Mouse (Mus musculus) left cerebral cortex, adult 9 months (tissue): ENCODE measurements at regions not wholly inside any gene's neighbourhood (a gene's known extent, or its start where the extent isn't known, plus 50 kb on each side); places are given as distances from the start of the nearest gene placed in this dataset.
A peak's percentile ranks its signal among the peaks of the same experiment; 100 is the strongest.

Experiments
- DNase-seq, 2 experiments: peaks; one replicate each; pipeline ENCODE4 v3.0.0; 2022; ENCODE audit warnings: low spot score in 2 of 2

DNA sequence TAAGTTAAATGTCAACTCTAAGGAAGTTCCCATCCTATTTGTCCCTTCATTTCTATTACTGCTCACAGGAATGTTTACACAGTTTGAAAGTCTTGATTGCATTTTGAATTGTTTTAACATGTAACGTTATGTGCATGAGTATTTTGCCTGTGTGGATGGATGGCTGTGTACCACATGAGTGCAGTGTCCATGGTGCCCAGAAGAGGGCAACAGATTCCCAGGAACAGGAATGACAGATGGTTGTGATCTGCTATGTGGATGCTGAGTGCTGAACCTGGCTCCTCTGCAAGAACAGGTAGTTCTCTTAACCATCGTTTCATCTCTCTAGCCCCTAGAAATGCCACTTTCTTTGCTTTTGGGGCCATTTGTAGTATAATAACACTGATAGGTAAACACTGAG lies 597.9 kb upstream of the Zwint start:
- no peak for DNase-seq

- DNase-seq: no peak
Measured at GRCm38 (mm10) chr10:72071185-72071718, 583.4 kb upstream of the Zwint start.

DNA sequence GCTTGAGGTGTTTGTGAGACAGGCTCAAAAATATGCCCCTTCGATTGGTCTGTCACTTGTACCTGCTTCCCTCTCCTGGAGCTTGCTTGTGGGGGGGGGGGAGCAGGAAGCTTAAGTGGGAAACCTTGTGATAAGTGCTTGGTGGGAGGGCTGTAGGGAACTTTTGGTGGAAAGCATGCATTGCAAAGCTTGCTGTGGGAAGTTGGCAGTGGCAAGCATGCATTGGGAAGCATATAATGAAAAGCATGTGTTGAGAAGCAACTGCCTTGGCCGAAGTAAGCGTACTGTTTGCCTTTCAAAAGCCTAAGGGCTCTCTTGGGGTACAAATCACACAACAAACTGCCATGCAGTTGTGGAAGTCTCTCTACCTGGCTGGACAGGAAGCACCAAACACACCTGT lies 576.3 kb upstream of the Zwint start:
- no peak for DNase-seq

DNA sequence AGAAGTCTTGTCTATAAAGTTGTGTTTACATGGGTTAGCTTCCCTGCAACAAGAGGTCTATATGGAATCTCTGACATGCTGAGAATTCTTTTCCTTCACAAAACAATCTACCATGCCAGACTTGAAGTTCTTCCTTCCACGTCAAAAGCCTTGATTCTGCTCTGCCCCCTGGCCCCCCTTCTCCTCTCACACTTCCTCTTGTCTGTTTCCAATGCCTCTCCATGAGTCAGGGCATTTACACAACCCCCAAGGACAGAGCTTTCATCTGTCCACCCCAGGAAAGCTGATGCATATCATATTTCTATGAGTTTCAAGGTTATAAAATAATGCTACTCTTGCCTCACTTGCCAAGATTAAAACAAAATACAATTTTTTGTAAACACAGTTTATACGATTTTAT lies 557.7 kb upstream of the Zwint start:
- DNase-seq: no peak

DNA sequence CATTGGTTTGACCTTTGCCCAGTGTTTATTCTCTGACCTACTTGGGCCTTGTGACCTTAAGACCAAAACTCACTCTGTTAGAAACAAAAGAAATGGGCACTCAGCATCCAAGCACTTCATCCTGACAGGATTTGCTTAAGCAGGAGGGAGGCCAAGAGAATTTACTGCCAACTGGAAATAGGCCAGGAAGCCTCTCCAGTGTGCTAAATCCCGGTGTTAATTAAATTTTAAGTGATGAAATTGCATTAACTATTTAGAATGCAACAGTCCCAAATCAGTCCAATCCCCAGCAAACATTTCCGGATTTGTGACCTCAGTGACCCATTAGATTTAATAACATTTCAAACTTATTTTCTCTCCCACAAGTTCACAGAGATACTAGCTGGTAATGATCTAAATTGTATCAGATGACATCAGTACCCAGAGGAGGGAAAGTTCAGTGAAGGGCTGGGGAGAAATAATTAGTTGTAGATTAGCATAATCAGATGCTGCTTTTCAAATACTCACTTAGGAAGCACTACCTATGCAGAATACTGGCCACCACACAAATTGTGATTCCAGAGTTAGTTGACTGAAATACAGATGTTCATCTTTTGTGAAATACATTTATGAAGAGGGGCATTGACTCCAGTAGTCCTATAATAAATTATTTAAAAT lies 555.4 kb upstream of the Zwint start:
- DNase-seq: peak; percentile 3 to 13

- DNase-seq: no peak
Measured at GRCm38 (mm10) chr10:72119447-72119846, 535.2 kb upstream of the Zwint start.

DNA sequence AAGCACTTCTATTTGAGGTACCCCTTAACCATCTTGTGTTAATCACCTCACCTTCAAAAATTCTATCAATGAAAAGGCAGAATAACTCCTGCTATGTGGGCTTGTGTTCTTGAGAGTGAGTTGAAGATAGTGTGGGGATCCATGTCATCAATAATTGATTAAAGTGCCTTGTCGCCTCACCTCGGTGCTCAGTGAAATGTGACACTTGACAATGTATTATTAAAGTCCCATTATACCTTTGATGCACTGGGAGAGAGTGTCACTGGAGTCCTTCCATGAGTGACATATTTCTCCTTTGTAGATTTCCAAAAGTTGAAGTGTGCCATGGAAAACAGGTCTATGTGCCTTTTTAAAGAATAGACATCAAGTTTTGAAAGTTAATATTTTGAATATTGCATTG lies 522.2 kb upstream of the Zwint start:
- DNase-seq: no peak
